Mouse (Mus musculus): ENCODE results near the gene Sh2d7.

DNA sequence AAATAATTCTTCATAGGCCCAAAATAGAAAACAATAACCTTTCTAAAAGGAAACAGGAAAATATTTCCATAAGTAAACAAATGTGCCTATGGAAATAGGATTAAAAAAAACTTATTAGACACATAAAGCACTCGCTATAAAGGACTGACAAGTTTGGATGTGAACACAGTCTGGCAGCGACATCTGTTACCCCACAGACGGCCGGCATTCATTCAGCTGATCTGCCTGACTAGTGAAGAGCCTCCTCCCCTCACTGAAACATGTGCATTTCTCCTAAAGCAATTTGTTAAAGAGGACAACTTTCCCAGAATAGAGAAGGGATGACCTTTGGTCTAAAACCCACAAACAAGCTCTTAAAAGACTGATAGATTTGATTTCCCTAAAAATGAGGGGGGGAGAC, 1.8 kb upstream of the Sh2d7 start:
- TF ChIP-seq CTCF (IDR thresholded peaks at IDR 0.05; ENCODE audit: borderline replicate concordance, insufficient read depth, low read length) (no peak), POLR2A (IDR thresholded peaks at IDR 0.05; ENCODE audit: low read depth, low read length) (no peak)

Measured in embryonic fibroblast, embryonic 13.5 days (primary cell).